Mouse (Mus musculus): ENCODE measurements at regions not wholly inside any gene's neighbourhood (a gene's known extent, or its start where the extent isn't known, plus 50 kb on each side); places are given as distances from the start of the nearest gene placed in this dataset.
"Not testable (repeated sequence)": the region's sequence is repeated elsewhere in the genome, so short reads cannot be mapped to it uniquely, and the experiment has no call there.

GRCm38 (mm10) chr9:86092998-86093397 is 250.8 kb downstream of the Tpbg start:
- no peak for DNase-seq (ENCODE audit: low spot score in 2 of 2)

GRCm38 (mm10) chr9:86095460-86095859 is 253.3 kb downstream of the Tpbg start:
- DNase-seq (ENCODE audit: low spot score in 2 of 2), result no peak

- DNase-seq (ENCODE audit: low spot score in 2 of 2), result no peak
These were observed 254.1 kb downstream of the Tpbg start for GRCm38 (mm10) chr9:86096246-86096645.

- DNase-seq (ENCODE audit: low spot score in 2 of 2), result no peak
These were observed 257.1 kb downstream of the Tpbg start for GRCm38 (mm10) chr9:86099325-86099724.

- DNase-seq (ENCODE audit: low spot score in 2 of 2), result no peak
These were observed 259.3 kb downstream of the Tpbg start for GRCm38 (mm10) chr9:86101360-86102086.

- no peak for DNase-seq (ENCODE audit: low spot score in 2 of 2)
These were observed 261.4 kb downstream of the Tpbg start for GRCm38 (mm10) chr9:86103607-86104006.

- no peak for DNase-seq (ENCODE audit: low spot score in 2 of 2)
These were observed 262.5 kb downstream of the Tpbg start for GRCm38 (mm10) chr9:86104664-86105063.

GRCm38 (mm10) chr9:86105851-86106250 is 263.7 kb downstream of the Tpbg start:
- DNase-seq (ENCODE audit: low spot score in 2 of 2), result no peak

GRCm38 (mm10) chr9:86109906-86110305 is 267.7 kb downstream of the Tpbg start:
- no peak for DNase-seq (ENCODE audit: low spot score in 2 of 2)

- DNase-seq (ENCODE audit: low spot score in 2 of 2), result no peak
These were observed 277.2 kb downstream of the Tpbg start for GRCm38 (mm10) chr9:86119370-86119769.

GRCm38 (mm10) chr9:86135617-86136016 is 293.4 kb downstream of the Tpbg start:
- not testable (repeated sequence) for DNase-seq (ENCODE audit: low spot score in 2 of 2)

GRCm38 (mm10) chr9:86145903-86146302 is 303.7 kb downstream of the Tpbg start:
- DNase-seq (ENCODE audit: low spot score in 2 of 2), result no peak

- no peak for DNase-seq (ENCODE audit: low spot score in 2 of 2)
These were observed 304.4 kb downstream of the Ube2cbp start for GRCm38 (mm10) chr9:86160316-86160715.

GRCm38 (mm10) chr9:86166362-86167067 is 298.2 kb downstream of the Ube2cbp start:
- DNase-seq (ENCODE audit: low spot score in 2 of 2), result no peak

GRCm38 (mm10) chr9:86170756-86171155 is 294.0 kb downstream of the Ube2cbp start:
- no peak for DNase-seq (ENCODE audit: low spot score in 2 of 2)

- no peak for DNase-seq (ENCODE audit: low spot score in 2 of 2)
These were observed 277.7 kb downstream of the Ube2cbp start for GRCm38 (mm10) chr9:86186751-86187747.

GRCm38 (mm10) chr9:86188873-86189272 is 275.9 kb downstream of the Ube2cbp start:
- no peak for DNase-seq (ENCODE audit: low spot score in 2 of 2)

GRCm38 (mm10) chr9:86205041-86205440 is 259.7 kb downstream of the Ube2cbp start:
- DNase-seq (ENCODE audit: low spot score in 2 of 2), result no peak

- no peak for DNase-seq (ENCODE audit: low spot score in 2 of 2)
These were observed 256.3 kb downstream of the Ube2cbp start for GRCm38 (mm10) chr9:86208334-86208925.

- no peak for DNase-seq (ENCODE audit: low spot score in 2 of 2)
These were observed 253.5 kb downstream of the Ube2cbp start for GRCm38 (mm10) chr9:86211267-86211666.

- DNase-seq (ENCODE audit: low spot score in 2 of 2), result no peak
These were observed 245.1 kb downstream of the Ube2cbp start for GRCm38 (mm10) chr9:86219669-86220068.

GRCm38 (mm10) chr9:86224530-86224929 is 240.2 kb downstream of the Ube2cbp start:
- no peak for DNase-seq (ENCODE audit: low spot score in 2 of 2)

Measured in frontal cortex, postnatal 10 days (tissue).